Mouse (Mus musculus) spleen, adult 18-20 months (tissue): ENCODE data around the gene Obox2.
"Not testable (repeated sequence)": the region's sequence is repeated elsewhere in the genome, so short reads cannot be mapped to it uniquely, and the experiment has no call there.

Source experiments
- DNase-seq, 2 experiments: peaks; one replicate each; pipeline ENCODE4 v3.0.0; 2022; ENCODE audit warnings: mixed read lengths in 2 of 2

The Obox2 gene

DNA sequence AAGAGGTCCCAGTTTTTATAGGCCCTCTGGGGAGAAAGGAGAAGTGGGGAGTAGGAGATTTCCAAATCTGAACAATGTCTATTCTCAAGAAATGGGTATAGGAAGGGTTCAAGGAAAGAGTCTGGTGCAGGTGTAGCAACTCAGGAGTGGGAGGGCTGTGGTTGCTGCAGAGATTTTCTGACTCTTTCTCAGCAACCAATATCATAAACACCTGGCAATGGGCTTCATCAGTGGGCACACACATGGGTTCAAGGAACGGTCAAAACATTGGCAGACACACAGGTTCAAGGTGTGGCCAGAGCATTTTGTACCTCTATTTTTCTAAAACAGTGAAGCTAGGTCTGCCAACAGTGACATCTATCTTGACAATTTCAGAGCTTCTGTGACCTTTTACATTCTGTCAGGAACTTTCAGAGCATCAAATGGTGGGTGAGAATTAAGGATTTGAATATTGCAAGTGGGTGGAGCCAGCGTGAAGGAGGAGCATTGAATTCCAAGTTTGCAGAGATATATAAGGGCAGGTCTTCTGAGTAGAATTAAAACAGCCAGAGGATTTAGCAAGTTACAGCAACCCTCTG is at the start of gene Obox2, which contains the start of gene Obox1:
Obox2 (plus strand) TSS at position 301 of the 578 bp plus-strand sequence.
Obox1 (plus strand) TSS at position 528 of the 578 bp plus-strand sequence.
- DNase-seq: not testable (repeated sequence)

- DNase-seq: not testable (repeated sequence)
Measured at GRCm38 (mm10) chr7:15399147-15399874, 10.8 kb downstream of the Obox2 start.

GRCm38 (mm10) chr7:15406816-15407215 is 18.3 kb downstream of the Obox2 start:
- DNase-seq: not testable (repeated sequence)

- DNase-seq: not testable (repeated sequence)
Measured at GRCm38 (mm10) chr7:15418046-15418445, 29.5 kb downstream of the Obox2 start.

- not testable (repeated sequence) for DNase-seq
Measured at GRCm38 (mm10) chr7:15425537-15425936, 37.0 kb downstream of the Obox2 start.
